Mouse (Mus musculus) heart, embryonic 16.5 days (tissue): ENCODE measurements at regions not wholly inside any gene's neighbourhood (a gene's known extent, or its start where the extent isn't known, plus 50 kb on each side); places are given as distances from the start of the nearest gene placed in this dataset.

Source experiments
- ATAC-seq: fragments of 200-750 bp; cut with Nextera tagmentation; replicated peaks from 2 replicates; pipeline ENCODE4 v1.8.0; 2017; ENCODE audit warnings: moderate number of reproducible peaks; ENCODE audit not compliant: insufficient read depth, low FRiP score; ENCODE audit errors: extremely low read depth
- H3K27ac ChIP-seq: fragments of 300-500 bp; sonication (generic); 2 replicates; pipeline ENCODE4 v1.5.1; 2014; ENCODE audit warnings: mild to moderate bottlenecking, low read length, control low read depth, moderate library complexity
- H3K27me3 ChIP-seq: fragments of 300-500 bp; sonication (generic); 2 replicates; pipeline ENCODE4 v1.6.1; 2014; ENCODE audit warnings: low read length, mixed read lengths; ENCODE audit not compliant: control insufficient read depth, insufficient read depth
- H3K36me3 ChIP-seq: fragments of 300-500 bp; sonication (generic); 2 replicates; pipeline ENCODE4 v1.6.1; 2014; ENCODE audit not compliant: control insufficient read depth, insufficient read depth
- H3K4me1 ChIP-seq: fragments of 300-500 bp; sonication (generic); 2 replicates; pipeline ENCODE4 v1.6.1; 2014; ENCODE audit warnings: low read length, mixed read lengths; ENCODE audit not compliant: control insufficient read depth, insufficient read depth
- H3K4me2 ChIP-seq: fragments of 300-500 bp; sonication (generic); 2 replicates; pipeline ENCODE4 v1.6.1; 2014; ENCODE audit warnings: low read depth, mild to moderate bottlenecking, control low read depth, low read length
- H3K4me3 ChIP-seq: fragments of 300-500 bp; sonication (generic); 2 replicates; pipeline ENCODE4 v1.5.1; 2014; ENCODE audit warnings: mild to moderate bottlenecking, control low read depth, low read length
- H3K9ac ChIP-seq: fragments of 300-500 bp; sonication (generic); 2 replicates; pipeline ENCODE4 v1.6.1; 2014; ENCODE audit warnings: low read length, control low read depth
- H3K9me3 ChIP-seq: fragments of 300-500 bp; sonication (generic); replicated peaks from 2 replicates; pipeline ENCODE4 v1.6.1; 2016; ENCODE audit warnings: low read length; ENCODE audit not compliant: control insufficient read depth
- WGBS: fragments of 180-500 bp; shearing (Covaris S2); extraction: QIAGEN DNeasy Blood & Tissue Kit; methylation state at CpG from one replicate; pipeline ENCODE4 v1.1.7; 2014; 5-methylcytosine and 5-hydroxymethylcytosine counted together

DNA sequence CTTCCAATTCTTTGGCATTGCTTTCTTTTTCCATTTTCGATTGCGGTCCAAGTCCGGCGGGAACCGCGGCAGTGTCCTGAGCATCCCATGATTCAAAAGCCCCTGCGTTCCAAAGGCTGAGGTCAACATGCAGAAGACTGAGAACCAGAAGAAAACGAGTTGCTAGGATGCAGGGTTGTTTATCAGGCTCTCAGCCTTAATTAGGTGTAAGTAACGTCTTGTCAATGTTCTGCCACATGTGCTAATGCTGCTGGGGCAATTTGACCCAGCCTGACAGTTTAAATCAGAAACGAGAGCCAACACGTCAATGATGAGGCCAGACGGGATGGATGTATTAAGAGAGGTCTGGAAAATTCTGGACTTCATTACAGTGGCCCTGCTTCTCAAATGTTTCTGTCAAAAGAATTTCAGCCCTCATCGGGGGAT lies 239.4 kb downstream of the Gm45692 start:
- no peak for ATAC-seq
- H3K4me2 ChIP-seq: no peak overlapping the region
- no peak overlapping the region for H3K27ac ChIP-seq
- H3K9me3 ChIP-seq: no peaks in the 10 kb centered on the region
- no peak overlapping the region for H3K9ac ChIP-seq
- no peaks in the 10 kb centered on the region for H3K36me3 ChIP-seq
- no peaks in the 10 kb centered on the region for H3K4me1 ChIP-seq
- H3K4me3 ChIP-seq: no peak overlapping the region
- H3K27me3 ChIP-seq: no peaks in the 10 kb centered on the region
- 66% methylated on average over 13 of the region's 13 CpGs for WGBS

DNA sequence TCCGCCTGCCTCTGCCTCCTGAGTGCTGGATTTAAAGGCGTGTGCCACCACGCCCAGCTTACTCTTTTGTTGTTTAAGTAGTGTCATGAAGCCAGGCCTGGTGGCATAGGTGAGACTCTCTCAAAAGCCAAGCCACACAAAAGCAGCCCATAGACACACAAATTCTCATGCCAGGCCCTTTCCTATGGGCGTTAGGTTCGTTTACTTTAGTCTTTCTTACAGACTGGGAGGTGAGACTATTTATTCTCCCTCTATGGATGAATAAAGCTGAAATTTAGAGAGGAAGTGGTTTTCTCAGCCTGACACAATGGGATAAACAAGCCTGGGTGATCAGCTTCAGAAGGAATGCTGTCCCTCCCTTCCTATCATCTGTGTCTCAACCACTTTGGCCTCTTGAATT lies 243.0 kb downstream of the Gm45692 start:
- Histone ChIP-seq H3K9ac (no peak overlapping the region), H3K4me1 (no peaks in the 10 kb centered on the region), H3K9me3 (no peaks in the 10 kb centered on the region), H3K36me3 (no peaks in the 10 kb centered on the region), H3K27ac (no peak overlapping the region), H3K27me3 (no peaks in the 10 kb centered on the region), H3K4me2 (no peak overlapping the region), H3K4me3 (no peak overlapping the region)
- 78% methylated on average over 5 of the region's 5 CpGs for WGBS
- no peak for ATAC-seq

DNA sequence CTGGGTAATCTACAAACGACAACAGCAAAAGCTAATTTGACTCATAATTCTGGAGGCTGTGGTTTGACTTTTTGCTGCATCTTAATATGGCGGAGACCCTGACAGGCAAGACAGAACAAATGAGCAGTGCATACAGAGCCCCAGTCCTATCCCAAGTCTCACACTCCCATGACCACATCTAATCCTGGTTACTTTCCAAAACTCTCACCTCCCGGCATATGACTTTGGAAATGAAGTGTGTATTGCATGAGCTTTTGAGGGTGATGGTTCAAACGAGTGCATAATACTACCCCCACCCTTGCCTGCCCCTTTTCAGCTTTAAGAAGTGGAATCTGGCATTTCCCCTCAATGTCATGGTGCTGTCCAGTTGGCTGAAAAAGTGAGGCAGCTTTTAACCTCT lies 244.3 kb downstream of the Gm45692 start:
- Histone ChIP-seq H3K36me3 (no peaks in the 10 kb centered on the region), H3K9ac (no peak overlapping the region), H3K4me1 (no peaks in the 10 kb centered on the region), H3K4me2 (no peak overlapping the region), H3K27me3 (no peaks in the 10 kb centered on the region), H3K4me3 (no peak overlapping the region), H3K27ac (no peak overlapping the region), H3K9me3 (no peaks in the 10 kb centered on the region)
- no peak for ATAC-seq
- 65% methylated on average over 4 of the region's 4 CpGs for WGBS

DNA sequence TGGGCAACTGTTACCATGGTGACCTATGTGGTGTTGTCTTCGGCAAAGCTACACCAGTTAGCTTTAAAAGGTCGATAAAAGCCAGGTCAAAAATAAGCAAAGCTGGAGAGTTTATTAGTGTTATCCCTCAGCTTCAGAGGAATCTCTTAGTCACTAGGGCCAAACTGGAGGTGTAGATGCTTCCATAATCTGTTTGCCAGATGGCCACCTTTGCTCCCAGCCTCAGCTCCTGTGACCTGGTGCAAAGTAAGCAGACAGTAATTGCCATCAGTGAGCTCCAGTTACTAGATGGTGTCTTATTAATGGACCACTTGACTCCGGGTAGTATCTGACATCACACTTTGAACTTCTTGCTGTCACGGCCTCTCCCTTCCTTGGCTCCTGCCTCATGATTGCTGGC lies 245.3 kb downstream of the Gm45692 start:
- 66% methylated on average over 4 of the region's 4 CpGs for WGBS
- H3K27me3 ChIP-seq: no peaks in the 10 kb centered on the region

DNA sequence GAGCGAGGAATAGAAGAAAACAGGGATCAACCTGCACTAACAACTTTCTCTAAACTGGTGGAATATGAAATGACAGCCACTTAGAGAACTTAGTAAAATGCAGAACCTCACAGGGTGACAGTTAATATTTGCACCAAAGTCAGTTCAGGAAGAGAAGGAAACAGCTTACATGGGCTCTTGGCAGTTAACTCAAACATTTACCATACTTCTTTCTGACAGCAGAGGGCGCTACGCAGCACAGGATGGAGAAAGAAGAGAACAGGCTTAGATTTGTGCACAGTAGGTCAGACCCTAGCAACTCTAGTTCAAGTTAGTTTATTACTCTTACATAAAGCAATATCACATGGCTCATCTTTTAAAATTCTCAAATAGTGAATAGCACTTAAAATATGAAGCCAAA lies 261.3 kb downstream of the Gm45692 start:
- no peak overlapping the region for H3K9ac ChIP-seq
- no peak overlapping the region for H3K27ac ChIP-seq
- WGBS: 33% methylated on average over 3 of the region's 3 CpGs
- H3K9me3 ChIP-seq: no peaks in the 10 kb centered on the region
- H3K4me1 ChIP-seq: no peaks in the 10 kb centered on the region
- no peak overlapping the region for H3K4me3 ChIP-seq
- no peak for ATAC-seq
- no peaks in the 10 kb centered on the region for H3K36me3 ChIP-seq
- H3K4me2 ChIP-seq: no peak overlapping the region
- no peaks in the 10 kb centered on the region for H3K27me3 ChIP-seq

More for the DNA sequence above, 245.3 kb downstream of the Gm45692 start:
- Histone ChIP-seq H3K4me1 (no peaks in the 10 kb centered on the region), H3K9ac (no peak overlapping the region), H3K36me3 (no peaks in the 10 kb centered on the region), H3K27ac (no peak overlapping the region), H3K4me2 (no peak overlapping the region), H3K9me3 (no peaks in the 10 kb centered on the region), H3K4me3 (no peak overlapping the region)
- no peak for ATAC-seq

DNA sequence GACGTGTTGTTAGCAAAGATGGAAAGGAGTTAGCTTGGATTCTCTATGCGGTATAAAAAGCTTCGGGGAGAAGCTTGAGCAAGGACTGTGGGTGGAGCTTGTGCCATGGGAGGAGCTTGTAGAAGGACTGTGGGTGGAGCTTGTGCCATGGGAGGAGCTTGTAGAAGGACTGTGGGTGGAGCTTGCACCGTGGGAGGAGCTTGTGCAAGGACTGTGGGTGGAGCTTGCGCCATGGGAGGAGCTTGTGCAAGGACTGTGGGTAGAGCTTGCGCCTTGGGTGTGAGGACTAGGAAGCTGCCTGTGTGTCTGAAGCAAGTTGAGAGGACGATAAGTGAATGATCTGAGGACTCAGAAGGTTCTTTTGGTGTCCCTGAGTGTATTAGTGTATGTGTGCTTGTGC lies 263.1 kb downstream of the Gm45692 start:
- H3K27me3 ChIP-seq: no peaks in the 10 kb centered on the region
- no peaks in the 10 kb centered on the region for H3K4me1 ChIP-seq
- H3K27ac ChIP-seq: no peak overlapping the region
- no peaks in the 10 kb centered on the region for H3K9me3 ChIP-seq
- no peak overlapping the region for H3K9ac ChIP-seq
- no peak overlapping the region for H3K4me3 ChIP-seq
- ATAC-seq: no peak
- 84% methylated on average over 7 of the region's 7 CpGs for WGBS
- H3K4me2 ChIP-seq: no peak overlapping the region
- H3K36me3 ChIP-seq: no peaks in the 10 kb centered on the region

DNA sequence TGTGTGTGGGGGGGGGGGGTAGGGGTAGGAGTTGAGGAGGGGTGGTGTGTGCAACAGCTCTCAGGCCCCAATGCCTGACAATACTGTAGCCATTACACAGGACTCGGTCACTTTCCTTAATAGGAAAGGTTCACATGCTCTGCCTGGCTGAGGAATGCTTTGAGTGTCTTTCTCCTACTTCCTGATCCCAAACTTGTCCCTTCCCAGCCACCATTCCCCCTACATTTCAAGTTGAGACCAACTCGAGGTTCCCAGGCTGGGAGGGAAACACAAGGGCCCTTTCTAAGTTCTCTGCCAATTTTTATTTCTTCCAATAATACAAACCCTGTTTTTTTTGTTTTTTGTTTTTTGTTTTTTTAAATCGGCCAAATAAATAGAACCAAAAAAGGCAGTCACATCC lies 264.6 kb downstream of the Gm45692 start:
- no peak for ATAC-seq
- Histone ChIP-seq H3K27ac (no peak overlapping the region), H3K4me2 (no peak overlapping the region), H3K4me3 (no peak overlapping the region), H3K9ac (no peak overlapping the region), H3K4me1 (no peaks in the 10 kb centered on the region), H3K27me3 (no peaks in the 10 kb centered on the region), H3K36me3 (no peaks in the 10 kb centered on the region), H3K9me3 (no peaks in the 10 kb centered on the region)
- WGBS: 55% methylated on average over 3 of the region's 3 CpGs

DNA sequence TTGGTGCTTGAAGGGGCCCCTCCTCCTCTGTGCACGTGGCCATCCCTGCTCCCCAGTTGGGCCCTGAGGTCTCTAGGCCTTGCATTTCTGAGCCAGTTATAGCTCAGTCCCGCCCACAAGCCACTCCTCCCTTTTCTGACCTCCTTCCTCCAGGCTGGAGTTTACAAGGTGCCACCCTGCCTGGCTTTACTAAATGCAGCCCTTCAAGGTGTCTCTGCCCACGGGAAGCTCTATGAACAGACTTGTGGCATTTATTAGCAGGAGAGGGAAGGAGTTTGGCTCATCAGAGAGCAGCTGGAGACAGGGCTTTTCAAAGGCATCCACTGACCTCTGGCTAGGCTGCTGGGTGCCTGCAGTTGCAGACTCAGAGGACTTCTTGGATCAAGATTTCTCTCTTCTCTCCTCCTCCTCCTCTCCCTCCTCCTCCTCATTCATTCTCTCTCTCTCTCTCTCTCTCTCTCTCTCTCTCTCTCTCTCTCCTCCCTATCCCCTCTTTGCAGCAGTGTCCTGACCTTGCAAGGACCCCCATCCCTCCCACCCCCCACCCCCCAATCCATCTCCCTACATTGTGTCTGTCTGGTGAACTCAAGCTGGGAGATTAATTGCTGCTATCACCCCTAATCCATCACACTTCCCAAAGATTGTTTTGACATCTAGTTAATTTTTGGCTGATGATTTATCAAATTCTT lies 265.1 kb downstream of the Gm45692 start:
- H3K4me1 ChIP-seq: no peaks in the 10 kb centered on the region
- no peak overlapping the region for H3K4me2 ChIP-seq
- no peak overlapping the region for H3K9ac ChIP-seq
- no peaks in the 10 kb centered on the region for H3K36me3 ChIP-seq
- H3K27ac ChIP-seq: no peak overlapping the region
- ATAC-seq: 0 out of 2 replicates have a peak, but pooled peaks have one; percentile 23
- 9% methylated on average over 3 of the region's 3 CpGs for WGBS
- no peaks in the 10 kb centered on the region for H3K27me3 ChIP-seq
- no peaks in the 10 kb centered on the region for H3K9me3 ChIP-seq
- no peak overlapping the region for H3K4me3 ChIP-seq

DNA sequence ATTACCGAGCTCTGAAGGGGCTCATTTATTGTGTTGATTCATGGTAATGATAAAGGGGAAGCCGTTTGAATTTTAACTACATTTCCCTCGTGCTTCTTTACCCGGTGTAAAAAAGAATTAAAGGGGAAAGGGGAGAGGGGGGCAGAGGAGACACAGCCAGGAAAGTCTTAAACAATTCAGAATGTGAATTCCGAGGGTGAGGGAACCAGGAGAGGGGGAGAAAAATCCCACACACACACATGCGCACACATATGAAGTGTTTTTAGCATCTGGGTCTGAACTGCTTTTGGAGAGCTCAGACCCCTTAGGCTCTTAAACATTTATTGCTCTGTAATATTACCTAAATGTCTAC lies 265.6 kb downstream of the Gm45692 start:
- WGBS: 32% methylated on average over 6 of the region's 6 CpGs
- no peaks in the 10 kb centered on the region for H3K27me3 ChIP-seq
- no peak for ATAC-seq
- no peaks in the 10 kb centered on the region for H3K4me1 ChIP-seq
- no peak overlapping the region for H3K4me3 ChIP-seq
- no peak overlapping the region for H3K4me2 ChIP-seq
- no peaks in the 10 kb centered on the region for H3K36me3 ChIP-seq
- no peaks in the 10 kb centered on the region for H3K9me3 ChIP-seq
- H3K9ac ChIP-seq: no peak overlapping the region
- H3K27ac ChIP-seq: no peak overlapping the region
